Mouse (Mus musculus) myocyte (in vitro differentiated cells): ENCODE results near the gene Tmed1. TPM values are rescaled to one million over a fixed set of nuclear protein-coding genes. Genes with fewer than 3 reads are reported as not detected.
"Not testable (repeated sequence)": the region's sequence is repeated elsewhere in the genome, so short reads cannot be mapped to it uniquely, and the experiment has no call there.

Experiments
- H3K27me3 ChIP-seq: one replicate; pipeline ENCODE4 v1.6.1; 2011; ENCODE audit not compliant: control insufficient read depth, insufficient read depth, insufficient read length
- H3K36me3 ChIP-seq: one replicate; pipeline ENCODE4 v1.6.1; 2011; ENCODE audit not compliant: control insufficient read depth, insufficient read depth
- H3K4me2 ChIP-seq: one replicate; pipeline ENCODE4 v1.6.1; 2011; ENCODE audit warnings: low read depth, control low read depth
- H3K4me3 ChIP-seq: one replicate; pipeline ENCODE4 v1.5.1; 2011; ENCODE audit warnings: mild to moderate bottlenecking, control low read depth, moderate library complexity
- H3K79me2 ChIP-seq: one replicate; pipeline ENCODE4 v1.6.1; 2011; ENCODE audit not compliant: control insufficient read depth, insufficient read depth
- H3ac ChIP-seq: one replicate; pipeline ENCODE4 v1.6.1; 2011; ENCODE audit not compliant: control insufficient read depth, insufficient read length
- CEBPB ChIP-seq: IDR thresholded peaks from 2 replicates; pipeline ENCODE4 v1.6.1; 2011; ENCODE audit warnings: mild to moderate bottlenecking, moderate library complexity; ENCODE audit not compliant: poor library complexity, insufficient read depth, severe bottlenecking
- E2F4 ChIP-seq: IDR thresholded peaks from one replicate; pipeline ENCODE4 v1.6.1; 2011; ENCODE audit warnings: mild to moderate bottlenecking, control low read depth, moderate library complexity; ENCODE audit not compliant: insufficient read depth
- MAX ChIP-seq: IDR thresholded peaks from one replicate; pipeline ENCODE4 v1.6.1; 2011; ENCODE audit warnings: low read depth, mild to moderate bottlenecking, control low read depth
- MYOD1 ChIP-seq, 3 experiments: IDR thresholded peaks; one replicate each; pipeline ENCODE4 v1.6.1; 2011; ENCODE audit warnings: control low read depth in 2 of 3, low read depth in 2 of 3, mild to moderate bottlenecking in 2 of 3, moderate library complexity in 1 of 3; ENCODE audit not compliant: insufficient read length in 2 of 3, control insufficient read depth in 1 of 3
- MYOG ChIP-seq, 3 experiments: IDR thresholded peaks; one replicate each; pipeline ENCODE4 v1.6.1; 2011; ENCODE audit warnings: control low read depth in 2 of 3, low read depth in 2 of 3, mild to moderate bottlenecking in 2 of 3; ENCODE audit not compliant: insufficient read length in 2 of 3, control insufficient read depth in 1 of 3, insufficient read depth in 1 of 3
- POLR2A ChIP-seq: IDR thresholded peaks from one replicate; pipeline ENCODE4 v1.6.1; 2011; ENCODE audit warnings: low read depth, mild to moderate bottlenecking, control low read depth, moderate library complexity; ENCODE audit not compliant: insufficient read length
- POLR2AphosphoS2 ChIP-seq: IDR thresholded peaks from one replicate; pipeline ENCODE4 v1.6.1; 2011; ENCODE audit warnings: low read depth, control low read depth; ENCODE audit not compliant: insufficient read length
- REST ChIP-seq: IDR thresholded peaks from one replicate; pipeline ENCODE4 v1.6.1; 2011; ENCODE audit warnings: mild to moderate bottlenecking, control low read depth, moderate library complexity; ENCODE audit not compliant: insufficient read depth, insufficient read length
- SRF ChIP-seq: IDR thresholded peaks from one replicate; pipeline ENCODE4 v1.6.1; 2011; ENCODE audit warnings: low read depth; ENCODE audit not compliant: control insufficient read depth, insufficient read length
- TCF12 ChIP-seq: IDR thresholded peaks from one replicate; pipeline ENCODE4 v1.6.1; 2011; ENCODE audit warnings: mild to moderate bottlenecking, control low read depth; ENCODE audit not compliant: poor library complexity, insufficient read depth, severe bottlenecking
- TCF3 ChIP-seq: IDR thresholded peaks from one replicate; pipeline ENCODE4 v1.6.1; 2011; ENCODE audit warnings: low read depth, control low read depth; ENCODE audit not compliant: insufficient read length
- USF1 ChIP-seq: IDR thresholded peaks from one replicate; pipeline ENCODE4 v1.6.1; 2011; ENCODE audit warnings: low read depth, mild to moderate bottlenecking, control low read depth, moderate library complexity
- polyA plus RNA-seq: library from polyadenylated mRNA; unstranded; fragments of >200 nt; fragmentation: generic; extraction: Trizol; gene quantifications from one replicate; pipeline ENCODE4 v1.2.1, GENCODE M21; 2012; ENCODE audit warnings: missing spikeins

Tmed1 gene
- polyA plus RNA-seq, 1 experiment, result 47.3 TPM

GRCm38 (mm10) chr9:21494726-21495125, 15.3 kb downstream of the Tmed1 start:
- Histone ChIP-seq H3ac (no peak overlapping the region), H3K4me2 (peak overlapping the region; percentile 33), H3K79me2 (no peaks in the 10 kb centered on the region), H3K36me3 (peaks cover 15% of the 10 kb centered on the region), H3K27me3 (no peaks in the 10 kb centered on the region), H3K4me3 (no peak overlapping the region)
- TF ChIP-seq E2F4, result no peak
- TF ChIP-seq MAX, result no peak
- TF ChIP-seq MYOD1 (IDR thresholded peaks at IDR 0.05; ENCODE audit: control insufficient read depth in 1 of 3, insufficient read length in 2 of 3, low read depth in 2 of 3), result peak in 2 of 3 experiments; percentile 8 to 23

GRCm38 (mm10) chr9:21493907-21494306, 16.1 kb downstream of the Tmed1 start:
- peaks cover 9% of the 10 kb centered on the region for H3K36me3 ChIP-seq
- TF ChIP-seq MYOD1 (IDR thresholded peaks at IDR 0.05; ENCODE audit: control insufficient read depth in 1 of 3, insufficient read length in 2 of 3, low read depth in 2 of 3) (peak in 1 of 3 experiments; percentile 69), MYOG (IDR thresholded peaks at IDR 0.05; ENCODE audit: control insufficient read depth in 1 of 3, insufficient read depth in 1 of 3, insufficient read length in 2 of 3, low read depth in 2 of 3) (peak in 1 of 3 experiments; percentile 50), USF1 (no peak), POLR2A (no peak), REST (no peak)
- H3K4me3 ChIP-seq, result no peak overlapping the region
- no peaks in the 10 kb centered on the region for H3K79me2 ChIP-seq
- H3K27me3 ChIP-seq, result no peaks in the 10 kb centered on the region
- H3K4me2 ChIP-seq, result peak overlapping the region; percentile 20
- no peak overlapping the region for H3ac ChIP-seq

- H3K4me2 ChIP-seq, result no peak overlapping the region
- no peak overlapping the region for H3ac ChIP-seq
- peaks cover 17% of the 10 kb centered on the region for H3K36me3 ChIP-seq
- no peaks in the 10 kb centered on the region for H3K27me3 ChIP-seq
- TF ChIP-seq MYOG (IDR thresholded peaks at IDR 0.05; ENCODE audit: control insufficient read depth in 1 of 3, insufficient read depth in 1 of 3, insufficient read length in 2 of 3, low read depth in 2 of 3) (no peak), SRF (no peak), POLR2A (no peak), CEBPB (no peak), MYOD1 (IDR thresholded peaks at IDR 0.05; ENCODE audit: control insufficient read depth in 1 of 3, insufficient read length in 2 of 3, low read depth in 2 of 3) (no peak), REST (no peak), USF1 (no peak), E2F4 (no peak), POLR2AphosphoS2 (no peak), TCF3 (no peak), MAX (no peak), TCF12 (no peak)
- H3K4me3 ChIP-seq, result no peak overlapping the region
- no peaks in the 10 kb centered on the region for H3K79me2 ChIP-seq
Measured at GRCm38 (mm10) chr9:21490696-21491095, 19.4 kb downstream of the Tmed1 start.

- H3K4me2 ChIP-seq, H3K27me3 ChIP-seq, H3K79me2 ChIP-seq, H3ac ChIP-seq, H3K4me3 ChIP-seq: not testable (repeated sequence)
- TF ChIP-seq POLR2AphosphoS2, result peak; percentile 48
- peaks cover 16% of the 10 kb centered on the region for H3K36me3 ChIP-seq
Measured at GRCm38 (mm10) chr9:21488246-21488645, 21.8 kb downstream of the Tmed1 start.

- Histone ChIP-seq H3ac (no peak overlapping the region), H3K4me2 (no peak overlapping the region), H3K36me3 (peaks cover 31% of the 10 kb centered on the region), H3K79me2 (no peaks in the 10 kb centered on the region), H3K27me3 (no peaks in the 10 kb centered on the region), H3K4me3 (no peak overlapping the region)
- TF ChIP-seq MYOD1 (IDR thresholded peaks at IDR 0.05; ENCODE audit: control insufficient read depth in 1 of 3, insufficient read length in 2 of 3, low read depth in 2 of 3) (no peak), SRF (no peak), TCF12 (no peak), MAX (no peak), E2F4 (no peak), TCF3 (no peak), MYOG (IDR thresholded peaks at IDR 0.05; ENCODE audit: control insufficient read depth in 1 of 3, insufficient read depth in 1 of 3, insufficient read length in 2 of 3, low read depth in 2 of 3) (no peak), POLR2A (no peak), POLR2AphosphoS2 (no peak), REST (no peak), CEBPB (no peak), USF1 (no peak)
Measured at GRCm38 (mm10) chr9:21484065-21484464, 26.0 kb downstream of the Tmed1 start.
